Mouse (Mus musculus): ENCODE measurements around the gene Mapk8. TPM values are rescaled to one million over a fixed set of nuclear protein-coding genes. Genes with fewer than 3 reads are reported as not detected.

The Mapk8 gene
- polyA plus RNA-seq, 1 experiment from 2014 or later: 3.1 TPM

DNA sequence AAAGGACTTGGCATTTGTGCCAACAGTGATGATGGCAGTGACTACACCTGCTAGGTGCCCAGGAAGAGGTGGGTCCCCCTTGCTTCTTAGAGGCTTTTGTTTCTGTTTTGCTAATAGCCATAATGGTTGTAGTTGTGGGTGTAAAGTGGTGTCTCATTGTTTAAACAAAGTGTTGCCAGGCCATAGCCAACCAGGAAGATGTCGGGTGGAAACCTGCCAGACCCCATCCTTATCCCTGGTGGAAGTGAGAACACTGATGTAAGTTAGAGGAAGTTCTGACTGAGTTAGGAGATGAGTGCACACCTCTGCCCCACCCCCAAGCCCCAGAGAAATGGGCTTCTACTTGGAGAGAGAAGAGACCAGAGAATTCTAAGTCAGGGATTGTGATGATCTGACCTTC, 98.8 kb downstream of the Mapk8 start:
- H3K27ac ChIP-seq (ENCODE audit: low read depth): no peak overlapping the region
- no peaks in the 10 kb centered on the region for H3K36me3 ChIP-seq (replicated peaks; ENCODE audit: insufficient read depth, low read length)
- H3K4me2 ChIP-seq (ENCODE audit: low read depth, low read length): no peak overlapping the region
- DNase-seq (no peak), ATAC-seq (no peak)
- WGBS (ENCODE audit: insufficient replicate concordance): 45% methylated on average over 1 of the region's 1 CpGs
- no peaks in the 10 kb centered on the region for H3K4me1 ChIP-seq (ENCODE audit: insufficient read depth)
- TF ChIP-seq CTCF (IDR thresholded peaks at IDR 0.05; ENCODE audit: low read depth): no peak
- no peak for TF ChIP-seq EP300 (IDR thresholded peaks at IDR 0.05; ENCODE audit: low read depth)
- no peak overlapping the region for H3K9ac ChIP-seq (replicated peaks)
- H3K9me3 ChIP-seq (ENCODE audit: low read length): no peaks in the 10 kb centered on the region
- no peak overlapping the region for H3K4me3 ChIP-seq (ENCODE audit: low read depth, low read length)
- H3K27me3 ChIP-seq (ENCODE audit: insufficient read depth, low read length): peaks cover 23% of the 10 kb centered on the region

DNA sequence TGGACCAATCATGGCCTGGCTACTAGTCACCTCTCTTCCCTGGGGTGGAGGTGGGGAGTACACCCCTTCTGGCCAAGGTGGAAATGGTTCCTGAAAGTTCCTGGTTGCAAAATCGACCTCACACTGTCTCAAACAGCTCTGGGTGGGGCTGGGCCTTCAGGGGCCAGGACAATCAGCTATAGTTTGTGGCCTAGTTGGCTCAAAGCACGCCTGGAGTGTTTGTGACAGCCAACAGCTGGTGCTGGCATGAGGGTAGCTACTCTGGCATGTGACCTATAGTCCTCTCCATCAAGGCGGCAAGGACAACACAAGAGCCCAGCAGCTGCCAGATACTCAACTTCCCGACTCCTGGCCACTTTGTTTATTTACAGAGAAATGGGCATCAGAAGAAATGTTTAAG, 99.2 kb downstream of the Mapk8 start:
- 56% methylated on average over 4 of the region's 4 CpGs for WGBS (ENCODE audit: insufficient replicate concordance)
- no peak overlapping the region for H3K27ac ChIP-seq (ENCODE audit: low read depth)
- no peak overlapping the region for H3K4me2 ChIP-seq (ENCODE audit: low read depth, low read length)
- TF ChIP-seq CTCF (IDR thresholded peaks at IDR 0.05; ENCODE audit: low read depth) (no peak), EP300 (IDR thresholded peaks at IDR 0.05; ENCODE audit: low read depth) (no peak)
- peaks cover 23% of the 10 kb centered on the region for H3K27me3 ChIP-seq (ENCODE audit: insufficient read depth, low read length)
- H3K4me3 ChIP-seq (ENCODE audit: low read depth, low read length): no peak overlapping the region
- no peaks in the 10 kb centered on the region for H3K9me3 ChIP-seq (ENCODE audit: low read length)
- no peak overlapping the region for H3K9ac ChIP-seq (replicated peaks)
- no peaks in the 10 kb centered on the region for H3K36me3 ChIP-seq (replicated peaks; ENCODE audit: insufficient read depth, low read length)
- ATAC-seq: no peak
- H3K4me1 ChIP-seq (ENCODE audit: insufficient read depth): no peaks in the 10 kb centered on the region
- DNase-seq: no peak

DNA sequence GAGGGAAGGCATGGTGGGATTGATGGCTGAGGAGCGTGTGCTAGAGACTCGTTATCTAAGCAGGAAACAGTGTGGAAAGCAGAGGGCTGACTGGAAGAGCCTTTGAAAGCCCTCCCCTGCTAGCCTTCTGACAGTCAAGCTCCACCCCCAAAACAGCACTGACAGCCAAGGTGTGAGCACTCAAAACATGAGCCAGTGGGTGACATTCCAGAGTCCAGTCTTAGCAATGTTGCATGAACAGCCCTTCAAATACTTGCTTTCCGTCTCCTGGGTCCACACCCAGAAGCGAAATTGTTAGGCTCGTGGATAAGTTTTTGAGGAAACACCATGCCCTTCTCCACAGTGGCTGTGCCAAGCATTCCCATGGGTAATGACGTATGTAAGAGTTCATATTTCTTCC, 100.4 kb downstream of the Mapk8 start:
- H3K4me3 ChIP-seq (ENCODE audit: low read depth, low read length): no peak overlapping the region
- DNase-seq (no peak), ATAC-seq (no peak)
- H3K9me3 ChIP-seq (ENCODE audit: low read length): no peaks in the 10 kb centered on the region
- 55% methylated on average over 6 of the region's 6 CpGs for WGBS (ENCODE audit: insufficient replicate concordance)
- no peak overlapping the region for H3K27ac ChIP-seq (ENCODE audit: low read depth)
- no peaks in the 10 kb centered on the region for H3K4me1 ChIP-seq (ENCODE audit: insufficient read depth)
- no peaks in the 10 kb centered on the region for H3K36me3 ChIP-seq (replicated peaks; ENCODE audit: insufficient read depth, low read length)
- H3K4me2 ChIP-seq (ENCODE audit: low read depth, low read length): no peak overlapping the region
- peaks cover 16% of the 10 kb centered on the region for H3K27me3 ChIP-seq (ENCODE audit: insufficient read depth, low read length)
- no peak overlapping the region for H3K9ac ChIP-seq (replicated peaks)
- TF ChIP-seq CTCF (IDR thresholded peaks at IDR 0.05; ENCODE audit: low read depth) (no peak), EP300 (IDR thresholded peaks at IDR 0.05; ENCODE audit: low read depth) (no peak)

DNA sequence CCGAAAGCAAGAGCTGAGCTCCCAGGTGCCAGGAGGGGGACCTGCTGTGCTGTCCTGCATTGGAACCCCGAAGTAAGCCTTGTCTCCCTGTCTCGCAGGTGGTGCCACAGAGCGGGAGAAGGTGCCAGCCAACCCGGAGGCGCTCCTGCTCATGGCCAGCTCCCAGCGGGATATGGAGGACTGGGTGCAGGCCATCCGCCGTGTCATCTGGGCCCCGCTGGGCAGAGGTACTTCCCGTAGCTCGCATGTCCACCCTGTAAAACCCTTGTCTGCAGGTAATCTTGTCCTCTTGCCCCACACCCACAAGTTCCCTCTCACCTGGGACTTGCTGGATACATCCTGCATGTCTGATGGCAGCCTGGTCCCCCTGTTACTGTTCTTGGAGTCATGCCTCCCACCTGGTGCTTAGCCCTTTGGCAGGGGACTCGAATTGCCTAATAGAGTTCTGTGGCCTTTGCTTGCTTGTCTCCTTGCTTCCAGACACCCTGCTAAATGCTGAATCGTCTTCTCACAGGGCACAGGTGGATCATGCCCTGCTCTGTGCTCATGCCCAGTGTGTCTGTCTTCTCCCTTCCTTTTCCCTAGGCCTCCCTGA, 103.7 kb downstream of the Mapk8 start:
- no peak for DNase-seq
- Histone ChIP-seq H3K9me3 (ENCODE audit: low read length) (no peaks in the 10 kb centered on the region), H3K4me1 (ENCODE audit: insufficient read depth) (no peaks in the 10 kb centered on the region), H3K27ac (ENCODE audit: low read depth) (no peak overlapping the region), H3K4me2 (ENCODE audit: low read depth, low read length) (no peak overlapping the region), H3K36me3 (replicated peaks; ENCODE audit: insufficient read depth, low read length) (no peaks in the 10 kb centered on the region), H3K4me3 (ENCODE audit: low read depth, low read length) (no peak overlapping the region), H3K9ac (replicated peaks) (no peak overlapping the region), H3K27me3 (ENCODE audit: insufficient read depth, low read length) (no peaks in the 10 kb centered on the region)
- ATAC-seq: no peak
- 76% methylated on average over 14 of the region's 14 CpGs for WGBS (ENCODE audit: insufficient replicate concordance)
- TF ChIP-seq EP300 (IDR thresholded peaks at IDR 0.05; ENCODE audit: low read depth): no peak
- TF ChIP-seq CTCF (IDR thresholded peaks at IDR 0.05; ENCODE audit: low read depth): no peak

DNA sequence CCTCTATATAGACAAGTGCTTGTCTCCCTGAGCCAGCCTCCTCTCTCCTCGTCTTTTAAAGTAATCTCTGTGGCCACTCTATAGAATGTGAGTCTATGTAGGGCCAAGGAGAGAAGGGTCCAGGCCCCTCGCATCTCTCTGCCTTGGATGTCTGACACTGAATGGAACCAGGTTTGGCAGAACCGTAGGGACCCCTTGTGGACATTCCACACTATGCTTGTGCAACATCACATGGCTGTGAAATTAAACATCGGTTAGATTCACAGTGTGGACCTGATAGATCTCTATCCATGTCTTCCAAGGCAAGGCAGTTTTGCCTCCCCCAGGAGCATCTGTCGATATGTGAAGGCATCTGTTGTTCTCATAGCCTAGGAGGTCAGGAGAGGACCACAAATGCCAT, 108.3 kb downstream of the Mapk8 start:
- DNase-seq (no peak), ATAC-seq (no peak)
- no peak overlapping the region for H3K9ac ChIP-seq (replicated peaks)
- no peaks in the 10 kb centered on the region for H3K9me3 ChIP-seq (ENCODE audit: low read length)
- H3K4me3 ChIP-seq (ENCODE audit: low read depth, low read length): no peak overlapping the region
- H3K4me1 ChIP-seq (ENCODE audit: insufficient read depth): no peaks in the 10 kb centered on the region
- WGBS (ENCODE audit: insufficient replicate concordance): 59% methylated on average over 5 of the region's 5 CpGs
- no peak overlapping the region for H3K4me2 ChIP-seq (ENCODE audit: low read depth, low read length)
- no peak overlapping the region for H3K27ac ChIP-seq (ENCODE audit: low read depth)
- H3K27me3 ChIP-seq (ENCODE audit: insufficient read depth, low read length): no peaks in the 10 kb centered on the region
- peak; percentile 32 for TF ChIP-seq CTCF (IDR thresholded peaks at IDR 0.05; ENCODE audit: low read depth)
- TF ChIP-seq EP300 (IDR thresholded peaks at IDR 0.05; ENCODE audit: low read depth): no peak
- no peaks in the 10 kb centered on the region for H3K36me3 ChIP-seq (replicated peaks; ENCODE audit: insufficient read depth, low read length)

DNA sequence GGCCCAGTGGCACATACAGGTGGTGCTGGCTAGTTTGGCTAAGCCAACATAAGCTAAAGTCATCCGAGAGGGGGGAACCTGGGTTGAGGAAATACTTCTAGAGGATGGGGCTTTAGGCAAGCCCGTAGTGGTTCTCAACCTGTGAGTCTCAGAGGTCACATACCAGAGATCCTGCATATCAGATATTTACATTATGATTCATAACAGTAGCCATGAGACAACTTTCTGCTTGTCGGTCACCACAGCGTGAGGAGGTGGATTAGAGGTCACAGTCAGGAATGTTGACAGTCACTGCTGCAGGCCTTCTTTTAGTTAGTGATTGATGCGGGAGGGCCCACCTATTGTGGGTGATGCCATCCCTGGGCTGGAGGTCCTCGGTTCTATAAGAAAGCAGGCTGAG, 111.2 kb downstream of the Mapk8 start:
- H3K9ac ChIP-seq (replicated peaks): no peak overlapping the region
- no peak for ATAC-seq
- H3K36me3 ChIP-seq (replicated peaks; ENCODE audit: insufficient read depth, low read length): no peaks in the 10 kb centered on the region
- no peaks in the 10 kb centered on the region for H3K4me1 ChIP-seq (ENCODE audit: insufficient read depth)
- TF ChIP-seq EP300 (IDR thresholded peaks at IDR 0.05; ENCODE audit: low read depth): no peak
- no peak for TF ChIP-seq CTCF (IDR thresholded peaks at IDR 0.05; ENCODE audit: low read depth)
- H3K27ac ChIP-seq (ENCODE audit: low read depth): no peak overlapping the region
- H3K4me3 ChIP-seq (ENCODE audit: low read depth, low read length): no peak overlapping the region
- no peak for DNase-seq
- WGBS (ENCODE audit: insufficient replicate concordance): 65% methylated on average over 6 of the region's 6 CpGs
- H3K9me3 ChIP-seq (ENCODE audit: low read length): no peaks in the 10 kb centered on the region
- H3K27me3 ChIP-seq (ENCODE audit: insufficient read depth, low read length): no peaks in the 10 kb centered on the region
- H3K4me2 ChIP-seq (ENCODE audit: low read depth, low read length): no peak overlapping the region

DNA sequence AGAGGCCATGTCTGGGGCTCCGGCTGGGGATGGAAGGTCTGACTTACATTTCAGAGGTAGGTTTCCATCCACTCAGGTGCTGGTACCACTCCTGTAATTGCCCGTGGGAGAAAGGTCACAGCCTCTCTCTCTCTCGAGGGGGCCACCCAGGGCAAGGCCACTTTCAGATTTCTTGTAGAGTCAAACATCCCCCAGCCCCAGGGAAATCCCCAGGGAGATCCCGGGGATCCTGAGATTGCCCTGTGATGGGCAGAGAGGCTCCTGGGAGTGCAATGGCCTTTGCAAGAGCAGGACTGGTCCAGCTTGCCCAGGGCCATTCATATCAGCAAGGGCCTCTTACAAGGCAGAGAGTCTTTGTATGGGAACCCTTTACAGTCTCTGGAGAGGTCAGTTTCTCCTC, 112.6 kb downstream of the Mapk8 start:
- Histone ChIP-seq H3K4me2 (ENCODE audit: low read depth, low read length) (no peak overlapping the region), H3K27me3 (ENCODE audit: insufficient read depth, low read length) (no peaks in the 10 kb centered on the region), H3K9me3 (ENCODE audit: low read length) (no peaks in the 10 kb centered on the region), H3K36me3 (replicated peaks; ENCODE audit: insufficient read depth, low read length) (no peaks in the 10 kb centered on the region), H3K4me1 (ENCODE audit: insufficient read depth) (no peaks in the 10 kb centered on the region), H3K27ac (ENCODE audit: low read depth) (no peak overlapping the region), H3K4me3 (ENCODE audit: low read depth, low read length) (no peak overlapping the region), H3K9ac (replicated peaks) (no peak overlapping the region)
- ATAC-seq: no peak
- no peak for DNase-seq
- TF ChIP-seq CTCF (IDR thresholded peaks at IDR 0.05; ENCODE audit: low read depth): no peak
- TF ChIP-seq EP300 (IDR thresholded peaks at IDR 0.05; ENCODE audit: low read depth): no peak
- 59% methylated on average over 4 of the region's 4 CpGs for WGBS (ENCODE audit: insufficient replicate concordance)

Measured in liver, postnatal 0 days (tissue).